Mouse (Mus musculus) spleen, embryonic (tissue): ENCODE results near the gene Elob.

Source experiments
- CTCF ChIA-PET: fragments of 350-600 bp; sonication (Branson Sonifier 250); formaldehyde crosslinking; loops from one replicate; lab custom pipeline; 2022; lab: Charles Lee

The Elob gene

DNA sequence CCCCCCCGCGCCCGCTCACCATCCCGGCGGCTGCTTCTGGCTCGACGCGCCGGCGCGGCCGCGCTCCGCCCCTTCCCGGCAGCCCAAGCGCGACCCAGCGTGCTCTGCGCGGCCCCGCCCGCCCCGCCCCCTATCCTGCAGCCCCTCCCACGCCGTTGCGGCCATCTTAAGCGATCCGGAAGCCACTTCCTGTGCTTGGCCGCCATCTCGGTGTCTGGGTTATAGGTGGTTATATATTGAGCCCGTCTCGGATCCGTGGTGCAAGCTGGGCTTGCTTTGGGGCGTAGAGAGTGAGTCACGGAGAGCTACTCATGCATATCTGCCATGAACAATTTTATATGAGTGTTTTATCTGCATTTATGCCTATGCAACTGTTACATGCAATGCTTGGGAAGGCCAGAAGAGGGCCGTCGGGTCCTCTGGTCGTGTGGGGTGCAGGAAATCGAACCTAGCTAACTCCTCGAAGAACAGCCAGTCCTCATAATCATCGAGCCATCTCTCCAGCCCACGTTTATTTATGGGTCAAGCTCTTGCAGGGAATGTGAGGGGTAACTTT is at the start of gene Elob:
TSS of gene Elob (minus strand) at position 73 of the 556 bp plus-strand sequence.
- CTCF ChIA-PET: interaction anchor here (1.5 kb wide), 1 partner anchor 54 kb away, joined by 5 read pairs; no protein-coding TSS in a partner anchor

DNA sequence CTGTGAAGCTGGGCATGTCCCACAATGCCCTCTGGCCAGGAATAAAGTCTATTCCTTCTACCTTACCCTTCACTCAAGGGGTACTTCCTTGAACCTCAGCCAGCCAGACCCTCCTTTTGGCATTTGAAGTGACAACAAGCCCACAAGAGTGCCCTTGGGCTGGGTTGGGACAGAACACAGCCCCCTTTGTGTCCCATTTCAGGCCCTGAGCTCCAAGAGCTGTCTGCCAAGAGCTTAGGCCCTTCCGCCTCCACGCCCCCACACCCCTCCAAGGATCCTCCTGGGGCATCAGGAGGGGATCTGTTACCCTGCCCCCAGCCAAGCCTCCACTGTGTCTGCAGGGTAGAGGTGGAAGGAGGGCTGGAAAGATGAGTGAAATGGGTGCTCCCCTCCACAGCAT is 48.2 kb upstream of the Elob start:
- CTCF ChIA-PET: no interaction called here

DNA sequence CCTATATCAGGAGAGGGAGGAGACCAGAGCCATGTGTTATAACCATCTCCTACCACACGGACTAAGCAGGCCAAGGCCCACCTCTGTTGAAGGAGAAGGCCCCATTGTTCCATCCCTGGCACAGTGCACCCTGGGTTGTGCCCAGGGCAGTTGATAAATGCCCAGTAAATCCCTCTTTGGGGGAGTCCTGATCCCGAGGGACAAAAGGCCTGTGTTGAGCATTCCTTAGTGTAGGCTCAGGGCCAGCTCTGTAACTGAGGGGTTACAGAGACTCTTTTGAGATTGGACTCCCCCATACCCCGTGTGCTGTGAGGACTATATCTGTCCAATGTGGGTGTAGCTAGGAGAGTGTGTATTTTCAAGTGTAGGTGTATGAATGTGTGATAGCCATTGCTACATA is 47.8 kb upstream of the Elob start:
- CTCF ChIA-PET: no interaction called here

DNA sequence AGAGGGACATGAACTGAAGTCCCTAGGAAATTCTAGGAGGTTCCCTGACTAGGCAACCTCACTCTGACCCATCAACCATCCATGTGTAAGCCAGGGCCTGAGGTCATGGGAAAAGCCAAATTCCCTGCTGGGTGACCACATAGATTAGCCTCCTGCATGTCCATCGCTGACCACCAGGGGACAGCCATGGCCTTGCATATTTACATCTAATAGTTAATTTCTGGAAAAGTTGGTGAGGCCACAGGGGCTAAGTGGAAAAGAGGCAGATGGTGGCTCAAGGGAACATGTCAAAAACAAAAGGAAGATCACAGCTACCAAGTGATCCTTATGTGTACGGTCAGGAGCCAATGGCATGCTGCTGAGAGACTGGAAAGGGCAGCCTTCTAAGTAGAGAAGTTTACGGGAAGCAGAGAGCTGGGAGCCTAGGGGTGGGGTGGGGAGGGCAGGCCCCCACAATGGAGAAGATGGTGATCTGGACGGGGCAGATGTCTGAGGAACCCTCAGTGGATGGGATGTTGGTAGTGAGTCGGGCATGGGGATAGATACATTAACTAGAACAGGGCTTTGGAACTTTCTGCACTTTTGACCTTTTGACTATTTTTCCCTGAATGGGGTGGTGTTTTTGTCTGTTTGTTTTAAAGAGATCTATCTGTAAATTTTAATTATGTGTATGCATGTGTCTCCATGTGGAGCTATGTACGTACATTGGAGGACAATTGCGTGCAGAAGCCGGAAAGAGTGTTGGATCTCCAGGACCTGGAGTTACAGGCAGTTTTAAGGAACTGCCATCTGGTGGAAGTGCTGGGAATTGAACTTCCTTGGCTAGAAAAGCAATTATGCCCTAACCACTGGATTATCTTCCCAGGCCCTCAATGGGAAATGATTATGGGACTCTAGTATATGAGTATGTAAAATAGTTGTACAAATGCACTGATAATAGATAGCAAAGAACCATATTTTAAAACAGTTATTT is 45.2 kb upstream of the Elob start:
- CTCF ChIA-PET: interaction anchor here (0.6 kb wide), 1 partner anchor 124 kb away, joined by 4 read pairs; no protein-coding TSS in a partner anchor

DNA sequence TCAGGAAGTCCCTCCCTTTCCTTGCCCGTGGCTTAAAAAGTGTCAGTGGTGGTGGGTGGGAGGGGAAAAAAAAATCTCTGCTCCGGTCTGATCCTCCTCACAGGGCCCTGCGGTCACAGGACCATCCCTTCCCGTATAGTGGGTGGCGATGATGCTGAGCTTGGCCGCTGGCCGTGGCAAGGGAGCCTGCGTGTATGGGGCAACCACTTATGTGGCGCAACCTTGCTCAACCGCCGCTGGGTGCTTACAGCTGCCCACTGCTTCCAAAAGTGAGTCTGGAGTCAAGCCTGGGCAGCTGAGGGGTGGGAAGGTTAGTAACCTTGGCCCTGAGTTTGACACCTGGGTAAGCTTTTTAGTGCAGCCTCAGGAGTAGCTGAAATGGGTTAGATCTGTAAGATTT is 39.6 kb upstream of the Elob start:
- CTCF ChIA-PET: no interaction called here

DNA sequence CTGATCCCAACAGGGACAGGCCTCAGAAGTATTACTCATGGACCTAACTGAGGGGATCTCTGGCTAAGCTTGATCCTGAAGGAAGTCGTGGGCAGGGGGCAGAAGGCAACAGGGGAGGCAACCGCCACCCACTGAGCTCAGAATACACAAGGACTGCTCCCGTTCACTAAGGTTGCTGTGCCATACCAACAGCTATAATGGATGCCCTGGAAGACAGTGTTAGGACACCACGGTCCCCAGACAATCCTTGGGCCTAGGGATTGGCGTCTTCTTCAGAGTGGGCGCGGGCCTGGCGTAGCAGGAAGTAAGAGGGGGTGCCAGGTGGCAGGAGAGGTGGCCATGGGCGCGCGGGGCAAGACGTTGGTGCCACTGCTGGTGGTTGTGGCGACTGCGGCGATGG is 38.8 kb upstream of the Elob start, which contains the start of gene Prss21:
TSS of gene Prss21 (plus strand) at position 301 of the 400 bp plus-strand sequence.
- CTCF ChIA-PET: no interaction called here

DNA sequence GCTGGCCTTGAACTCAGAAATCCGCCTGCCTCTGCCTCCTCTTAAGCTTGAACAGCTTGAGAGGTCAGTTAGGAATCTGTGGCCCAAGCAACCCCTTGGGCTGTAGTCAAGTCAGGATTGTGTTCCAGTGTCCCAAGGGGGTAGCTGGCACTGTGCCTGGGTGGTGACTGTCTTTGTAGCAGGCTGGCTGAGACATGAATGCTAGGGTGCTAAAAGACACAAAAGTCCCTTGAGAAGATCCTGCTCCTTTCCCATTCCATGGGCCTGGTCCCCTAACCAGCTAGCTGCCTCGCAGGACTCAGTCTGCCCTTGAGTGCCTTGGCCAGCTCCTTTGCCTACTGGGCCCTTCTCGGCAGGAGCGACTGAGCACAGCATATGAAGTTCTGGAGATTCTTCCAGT is 34.0 kb upstream of the Elob start:
- CTCF ChIA-PET: no interaction called here

DNA sequence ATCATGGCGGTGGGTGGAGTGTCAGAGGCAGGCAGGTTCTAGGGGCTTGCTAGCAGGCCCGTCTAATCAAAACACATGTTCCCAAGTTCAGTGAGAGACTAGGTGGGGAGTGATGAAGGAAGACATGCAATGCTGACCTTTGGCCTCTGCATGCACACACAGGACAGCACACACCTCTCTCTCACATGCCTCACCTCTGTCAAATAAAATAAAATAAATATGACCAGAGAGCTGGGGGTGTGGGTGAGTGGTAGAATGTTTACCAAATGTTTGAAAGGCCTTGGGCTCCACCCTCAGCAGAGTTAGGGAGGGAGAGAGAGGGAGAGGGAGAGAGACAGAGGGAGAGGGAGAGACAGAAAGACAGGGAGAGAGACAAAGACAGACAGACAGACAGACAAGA is 29.0 kb upstream of the Elob start:
- CTCF ChIA-PET: no interaction called here

DNA sequence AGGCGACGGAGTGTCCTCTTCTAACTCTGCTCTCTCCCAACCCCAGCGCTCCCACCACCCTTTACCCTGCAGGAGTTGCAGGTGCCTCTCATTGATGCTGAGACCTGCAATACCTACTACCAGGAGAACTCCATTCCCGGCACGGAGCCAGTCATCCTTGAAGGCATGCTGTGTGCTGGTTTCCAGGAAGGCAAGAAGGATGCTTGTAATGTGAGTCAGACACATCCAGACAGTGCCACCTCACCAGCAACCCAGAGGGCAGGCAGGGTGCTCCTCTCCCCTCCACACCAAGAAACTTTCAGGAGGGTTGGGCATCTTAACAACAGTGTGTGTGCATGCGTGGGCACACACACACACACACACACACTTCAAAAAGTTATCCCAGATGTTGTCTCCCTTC is 28.3 kb upstream of the Elob start:
- CTCF ChIA-PET: interaction anchor here (0.7 kb wide), 1 partner anchor 108 kb away, joined by 3 read pairs; no protein-coding TSS in a partner anchor

DNA sequence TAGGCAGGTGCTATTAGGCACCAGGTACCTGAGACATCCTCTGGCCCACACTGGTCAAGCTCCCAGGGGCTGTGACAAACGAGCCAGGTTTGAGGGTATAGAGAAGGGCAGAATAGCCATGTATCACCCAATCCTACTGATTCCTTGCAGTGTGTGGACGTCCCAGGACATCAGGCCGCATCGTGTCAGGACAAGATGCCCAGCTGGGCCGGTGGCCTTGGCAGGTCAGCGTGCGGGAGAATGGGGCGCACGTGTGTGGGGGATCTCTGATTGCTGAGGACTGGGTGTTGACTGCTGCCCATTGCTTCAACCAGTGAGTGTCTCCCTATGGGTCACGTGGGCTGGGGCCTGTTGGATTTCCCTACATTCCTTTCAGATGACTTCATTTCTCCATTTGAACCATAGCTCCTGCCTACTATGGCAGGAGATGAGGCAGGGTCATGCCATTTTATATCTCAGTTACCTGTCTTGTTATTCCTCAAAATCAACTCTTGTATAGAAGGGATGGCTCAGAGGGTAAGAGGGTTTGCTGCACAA is 25.4 kb upstream of the Elob start:
- CTCF ChIA-PET: interaction anchor here (1.0 kb wide), 1 partner anchor 105 kb away, joined by 3 read pairs; no protein-coding TSS in a partner anchor

DNA sequence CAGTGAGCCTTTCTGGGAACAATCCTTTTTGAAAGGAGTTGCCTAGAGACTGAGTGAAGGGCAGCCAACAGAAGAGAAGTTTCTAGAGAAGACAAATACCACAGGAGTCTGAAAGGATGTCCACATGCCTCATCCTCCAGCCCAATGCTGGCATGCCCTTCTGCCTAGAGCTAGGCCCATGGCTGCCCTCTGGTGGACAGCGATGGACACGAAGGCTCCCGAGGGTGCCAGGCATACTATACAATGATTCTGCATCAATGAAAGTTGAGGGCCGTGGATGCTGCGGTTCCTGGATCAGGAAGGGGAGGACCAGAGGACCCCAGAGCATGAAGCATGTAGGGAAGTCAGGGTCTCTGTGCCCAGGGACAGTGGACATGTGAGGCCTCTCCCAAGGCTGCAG is 24.4 kb upstream of the Elob start:
- CTCF ChIA-PET: interaction anchor here (0.5 kb wide), 1 partner anchor 11 kb away, joined by 3 read pairs; no protein-coding TSS in a partner anchor

DNA sequence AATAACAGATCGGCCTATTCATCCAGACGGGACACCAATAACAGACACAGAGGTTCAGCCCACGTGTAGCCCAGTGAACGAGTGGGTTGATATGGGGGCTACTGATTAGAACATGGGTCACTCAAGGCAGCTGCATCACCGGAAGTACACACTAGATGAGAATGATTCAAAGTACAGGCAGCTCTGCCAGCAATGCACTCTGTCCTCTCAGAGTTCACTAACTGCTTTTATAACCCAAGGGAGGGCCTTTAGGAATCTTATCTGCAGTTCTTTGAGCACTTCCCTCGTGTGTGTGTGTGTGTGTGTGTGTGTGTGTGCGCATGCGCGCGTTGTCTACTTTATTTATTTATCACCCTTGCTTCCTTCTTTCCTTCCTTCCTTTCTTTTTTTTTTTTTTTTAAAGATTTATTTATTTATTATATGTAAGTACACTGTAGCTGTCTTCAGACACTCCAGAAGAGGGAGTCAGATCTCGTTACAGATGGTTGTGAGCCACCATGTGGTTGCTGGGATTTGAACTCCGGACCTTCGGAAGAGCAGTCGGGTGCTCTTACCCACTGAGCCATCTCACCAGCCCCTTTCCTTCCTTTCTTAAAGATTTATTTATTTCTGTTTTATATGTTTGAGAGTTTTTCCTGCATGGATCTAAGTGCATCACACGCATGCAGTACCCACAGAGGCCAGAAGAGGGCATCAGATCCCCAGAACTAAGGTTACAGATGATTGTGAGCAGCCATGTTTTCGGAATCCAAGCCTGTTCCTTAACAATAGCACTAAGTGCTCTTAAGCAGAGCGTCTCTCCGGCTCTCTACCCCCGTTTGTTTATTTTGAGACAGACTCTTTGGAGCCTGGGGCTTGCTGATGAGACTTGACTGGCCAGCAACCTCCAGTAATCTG is 22.2 kb upstream of the Elob start:
- CTCF ChIA-PET: no interaction called here

DNA sequence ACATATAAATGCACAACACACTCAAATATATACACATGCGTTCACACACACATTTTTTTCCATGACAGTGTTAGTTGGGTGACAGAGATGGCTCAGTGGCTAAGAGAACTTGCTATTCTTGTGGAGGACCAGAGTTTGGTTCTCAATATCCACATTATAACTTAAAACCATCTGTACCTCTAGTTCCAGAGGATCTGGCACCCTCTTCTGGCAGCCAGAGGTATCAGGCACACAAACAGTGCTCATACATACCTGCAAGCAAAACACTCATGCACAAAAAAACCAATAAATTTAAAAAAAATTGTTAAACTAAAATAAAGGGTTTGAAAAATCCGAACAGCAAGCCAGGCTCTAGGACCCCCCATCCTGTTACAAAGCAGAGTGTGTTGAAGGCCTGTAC is 21.1 kb upstream of the Elob start:
- CTCF ChIA-PET: no interaction called here

DNA sequence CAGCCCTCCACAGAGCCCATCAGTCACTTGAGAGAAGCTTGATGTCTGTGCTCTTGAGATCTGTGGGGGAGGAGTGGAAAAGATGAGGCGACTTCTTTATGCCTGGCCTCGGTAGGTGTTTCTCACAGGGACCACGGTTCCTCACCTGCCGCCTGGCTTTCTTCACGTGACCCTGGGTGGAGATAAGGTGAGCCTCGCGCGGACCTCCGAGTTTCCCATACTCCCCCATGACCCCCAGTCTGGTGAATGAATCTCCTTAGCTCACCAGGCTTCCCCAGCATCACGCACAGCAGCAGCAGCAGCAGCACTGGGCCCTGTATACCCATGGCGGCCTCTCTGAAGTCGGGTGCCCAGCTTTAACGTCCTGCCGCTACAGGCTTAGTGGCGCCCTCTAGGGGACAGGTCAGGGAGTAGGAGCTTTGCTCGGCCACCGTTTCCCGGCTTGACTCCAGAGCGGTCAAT is 14.9 kb upstream of the Elob start, which contains the start of the genes Prss32 and Prss41:
TSS of gene Prss32 (plus strand) at position 44 of the 462 bp plus-strand sequence.
TSS of gene Prss41 (minus strand) at position 361 of the 462 bp plus-strand sequence.
- CTCF ChIA-PET: interaction anchor here (0.5 to 1.1 kb wide), 4 partner anchors 14 to 85 kb away, joined by 3 to 5 read pairs (median 4); no protein-coding TSS in a partner anchor

DNA sequence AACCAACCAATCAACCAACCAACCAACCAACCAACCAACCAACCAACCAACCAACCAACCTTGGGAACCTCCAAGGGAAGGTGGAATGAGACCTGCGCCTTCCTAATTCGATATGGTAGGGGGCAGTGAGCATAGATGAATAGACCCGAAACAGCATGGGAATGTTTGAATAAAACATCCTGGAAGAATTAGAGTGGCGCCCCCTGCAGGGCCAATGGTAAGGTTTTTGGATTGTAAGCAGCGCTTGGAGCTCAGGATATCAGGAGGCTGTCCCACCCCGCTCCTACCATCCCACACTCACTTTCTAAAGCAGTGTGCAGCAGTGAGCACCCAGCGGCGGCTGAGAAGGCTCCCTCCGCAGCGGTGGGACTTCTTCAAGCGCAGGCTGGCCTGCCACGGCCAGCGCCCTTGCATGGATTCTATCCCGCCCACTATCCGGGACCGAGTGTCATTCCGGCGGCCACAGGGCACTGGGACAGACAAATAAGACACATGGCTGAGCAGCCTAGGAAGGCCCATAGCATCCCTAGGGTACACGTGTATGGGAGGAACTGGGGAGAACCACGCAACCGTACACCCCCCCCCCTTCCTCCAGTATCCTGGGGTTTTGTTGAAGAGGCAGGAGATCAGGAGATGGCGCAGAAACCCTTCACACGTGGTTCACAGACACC is 14.3 kb upstream of the Elob start:
- CTCF ChIA-PET: interaction anchor here (0.5 to 1.1 kb wide), 6 partner anchors 10 to 118 kb away, joined by 3 to 5 read pairs (median 4); no protein-coding TSS in a partner anchor

DNA sequence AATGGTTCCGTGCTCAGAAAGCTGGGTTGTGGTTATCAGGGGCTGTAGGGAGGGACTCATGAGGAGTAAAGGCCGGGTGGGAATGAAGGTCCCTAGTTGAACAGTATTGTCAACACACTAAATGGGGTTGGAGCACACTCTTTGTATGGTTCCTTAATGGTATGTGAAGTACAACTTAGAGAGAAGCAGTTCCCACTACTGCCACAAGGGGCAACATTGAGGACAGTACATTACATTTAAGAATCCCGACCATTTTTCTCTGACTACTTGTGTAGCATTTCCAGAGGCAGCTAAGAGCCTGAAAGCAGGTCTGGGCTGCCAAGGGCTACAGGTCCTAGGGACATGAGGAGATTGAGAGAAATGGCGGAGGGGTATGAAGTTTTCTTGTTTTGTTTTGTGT is 12.2 kb upstream of the Elob start:
- CTCF ChIA-PET: interaction anchor here (1.7 kb wide), 1 partner anchor 67 kb away, joined by 5 read pairs; no protein-coding TSS in a partner anchor

DNA sequence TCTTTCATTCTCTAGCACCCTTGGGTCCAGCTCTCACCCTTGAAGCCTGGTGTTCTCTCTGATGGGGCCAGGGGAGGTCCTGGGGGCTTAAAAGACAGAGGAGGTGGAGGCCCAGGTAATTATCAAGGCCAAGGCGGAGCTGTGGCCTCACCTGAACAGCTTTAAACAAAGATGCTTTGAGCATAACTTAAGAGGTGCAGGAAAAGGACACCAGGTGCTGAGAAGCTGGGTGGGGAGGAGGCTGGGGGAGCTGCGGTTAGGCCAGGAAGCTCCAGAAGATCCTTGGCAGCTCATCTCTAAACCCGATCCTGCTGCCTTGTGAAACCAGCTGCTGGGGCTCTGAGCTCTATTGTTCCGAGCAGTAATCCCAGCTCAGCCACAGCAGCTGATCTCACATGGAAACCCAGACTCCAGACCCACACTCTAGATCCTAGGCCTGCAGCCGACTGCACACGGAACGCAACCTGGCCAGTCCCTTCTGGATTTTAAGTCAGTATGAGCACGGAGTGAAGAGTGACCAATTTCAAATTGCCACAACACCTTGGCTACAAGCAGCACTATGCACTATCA is 7.2 kb upstream of the Elob start, which contains the start of gene Prss33:
TSS of gene Prss33 (minus strand) at position 51 of the 570 bp plus-strand sequence.
- CTCF ChIA-PET: interaction anchor here (0.9 kb wide), 1 partner anchor 124 kb away, joined by 3 read pairs; no protein-coding TSS in a partner anchor

DNA sequence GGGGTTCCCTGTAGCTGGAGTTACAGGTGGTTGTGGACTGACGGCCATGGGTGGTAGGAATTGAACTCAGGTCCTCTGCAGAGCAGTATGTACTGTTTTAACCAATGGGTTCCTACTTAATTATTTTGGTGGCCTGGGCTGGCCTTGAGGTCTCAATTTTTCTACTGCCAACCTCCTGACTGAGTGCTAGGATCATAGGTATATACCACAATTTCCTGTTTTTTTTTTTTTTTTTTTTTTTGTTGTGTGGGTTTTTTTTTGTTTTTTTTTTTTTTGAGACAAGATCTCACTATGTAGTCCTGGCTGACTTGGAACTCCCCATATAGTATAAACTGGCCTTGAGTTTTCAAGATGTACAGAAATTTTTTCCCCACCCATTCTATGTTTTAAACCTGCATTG is 2.3 kb upstream of the Elob start:
- CTCF ChIA-PET: interaction anchor here (1.6 kb wide), 1 partner anchor 57 kb away, joined by 4 read pairs; no protein-coding TSS in a partner anchor
